Mouse (Mus musculus): ENCODE measurements around the gene Mc3r. TPM values are rescaled to one million over a fixed set of nuclear protein-coding genes. Genes with fewer than 3 reads are reported as not detected.

Mc3r gene
- polyA plus RNA-seq, 1 experiment from 2014 or later: not detected

DNA sequence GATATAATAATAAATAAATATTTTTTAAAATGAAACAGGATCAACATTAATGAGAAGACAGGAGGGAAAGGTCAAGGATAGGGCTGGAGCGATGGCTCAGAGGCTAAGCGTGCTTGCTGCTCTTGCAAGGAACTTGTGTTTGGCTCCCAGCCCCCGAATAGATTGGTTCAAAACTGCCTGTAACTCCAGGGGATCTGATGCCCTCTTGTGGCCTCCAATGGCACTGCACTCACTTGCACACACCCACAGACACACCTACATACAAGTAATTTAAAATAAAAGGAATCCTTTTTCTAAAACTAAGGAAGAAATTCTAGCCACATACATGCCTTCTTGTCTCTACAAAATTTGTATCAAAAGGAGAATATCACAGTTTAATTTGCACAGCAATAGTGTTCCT is 20.5 kb upstream of the Mc3r start:
- Histone ChIP-seq H3K9ac (ENCODE audit: low read length) (no peak overlapping the region), H3K27ac (replicated peaks in 1 of 2; ENCODE audit: control insufficient read depth in 1 of 2, insufficient read depth in 1 of 2, low read depth in 2 of 2, low read length in 2 of 2) (no peak overlapping the region), H3K4me3 (ENCODE audit: control insufficient read depth in 1 of 2, insufficient read depth in 1 of 2, low read depth in 1 of 2, low read length in 2 of 2) (no peak overlapping the region), H3K9me3 (ENCODE audit: control insufficient read depth, low read length) (0 out of 2 replicates have a peak, but pooled peaks cover 3% of the 10 kb centered on the region), H3K27me3 (ENCODE audit: control insufficient read depth, insufficient read depth, low read length) (no peaks in the 10 kb centered on the region), H3K36me3 (ENCODE audit: control insufficient read depth, insufficient read depth, low read length) (no peaks in the 10 kb centered on the region), H3K4me1 (ENCODE audit: control insufficient read depth in 2 of 2, insufficient read depth in 2 of 2, low read length in 2 of 2) (peaks cover 11 to 20% of the 10 kb centered on the region in 2 experiments), H3K4me2 (ENCODE audit: low read length) (no peak overlapping the region)
- 94% methylated on average over 3 of the region's 3 CpGs for WGBS
- ATAC-seq (ENCODE audit: insufficient number of reproducible peaks, insufficient read depth, low FRiP score, low read depth): no peak

DNA sequence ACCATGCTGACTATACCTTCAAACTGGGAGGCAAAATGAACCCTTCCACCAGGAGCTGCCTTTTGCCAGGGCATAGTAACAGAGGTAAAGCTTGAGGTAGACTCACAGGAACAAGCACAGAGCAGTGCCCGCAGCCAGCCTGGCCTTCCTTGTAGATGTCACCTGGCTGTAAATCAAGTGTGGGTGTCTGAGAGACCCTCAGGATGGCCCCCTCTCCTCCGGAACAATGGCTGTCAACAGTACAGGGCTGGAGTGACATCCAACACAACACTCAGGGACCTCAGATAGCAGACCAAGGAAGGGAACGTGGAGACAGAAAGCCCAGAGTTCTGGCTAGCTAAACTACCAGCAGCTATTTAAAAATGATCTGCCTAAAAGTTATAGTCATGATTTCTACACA is 19.1 kb upstream of the Mc3r start:
- Histone ChIP-seq H3K27ac (replicated peaks in 1 of 2; ENCODE audit: control insufficient read depth in 1 of 2, insufficient read depth in 1 of 2, low read depth in 2 of 2, low read length in 2 of 2) (peak overlapping the region in 1 of 2 experiments; percentile 61; a peak in 2 of 4 replicates), H3K4me1 (ENCODE audit: control insufficient read depth in 2 of 2, insufficient read depth in 2 of 2, low read length in 2 of 2) (peaks cover 11 to 20% of the 10 kb centered on the region in 2 experiments), H3K4me3 (ENCODE audit: control insufficient read depth in 1 of 2, insufficient read depth in 1 of 2, low read depth in 1 of 2, low read length in 2 of 2) (no peak overlapping the region), H3K9ac (ENCODE audit: low read length) (no peak overlapping the region), H3K4me2 (ENCODE audit: low read length) (peak overlapping the region; percentile 51), H3K9me3 (ENCODE audit: control insufficient read depth, low read length) (0 out of 2 replicates have a peak, but pooled peaks cover 3% of the 10 kb centered on the region), H3K36me3 (ENCODE audit: control insufficient read depth, insufficient read depth, low read length) (no peaks in the 10 kb centered on the region), H3K27me3 (ENCODE audit: control insufficient read depth, insufficient read depth, low read length) (no peaks in the 10 kb centered on the region)
- 5% methylated on average over 3 of the region's 3 CpGs for WGBS
- peak; percentile 77; the same call in 1 of the 2 replicates for ATAC-seq (ENCODE audit: insufficient number of reproducible peaks, insufficient read depth, low FRiP score, low read depth)

DNA sequence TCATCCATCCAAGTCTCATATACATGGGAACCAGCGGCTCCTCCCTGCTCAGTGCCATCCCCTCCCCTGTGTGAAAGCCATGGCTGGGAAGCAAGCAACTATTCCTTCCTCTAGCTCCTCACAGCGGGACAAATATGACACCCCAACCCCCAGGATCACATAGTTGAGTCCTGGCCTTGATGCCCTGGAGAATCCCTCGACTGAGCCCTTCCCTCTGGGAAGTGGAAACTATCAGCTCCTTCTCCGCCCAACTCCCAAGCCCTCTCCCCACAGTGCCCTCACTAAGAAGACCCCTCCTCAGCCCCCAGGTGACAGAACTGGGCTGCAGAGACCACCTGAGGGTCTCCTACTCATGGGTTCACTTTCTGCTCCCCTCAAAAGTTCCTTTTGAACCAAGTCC is 18.2 kb upstream of the Mc3r start:
- H3K4me1 ChIP-seq (ENCODE audit: control insufficient read depth in 2 of 2, insufficient read depth in 2 of 2, low read length in 2 of 2): peaks cover 11 to 20% of the 10 kb centered on the region in 2 experiments
- no peak overlapping the region for H3K4me3 ChIP-seq (ENCODE audit: control insufficient read depth in 1 of 2, insufficient read depth in 1 of 2, low read depth in 1 of 2, low read length in 2 of 2)
- H3K9ac ChIP-seq (ENCODE audit: low read length): no peak overlapping the region
- no peaks in the 10 kb centered on the region for H3K27me3 ChIP-seq (ENCODE audit: control insufficient read depth, insufficient read depth, low read length)
- H3K9me3 ChIP-seq (ENCODE audit: control insufficient read depth, low read length): 0 out of 2 replicates have a peak, but pooled peaks cover 3% of the 10 kb centered on the region
- H3K27ac ChIP-seq (replicated peaks in 1 of 2; ENCODE audit: control insufficient read depth in 1 of 2, insufficient read depth in 1 of 2, low read depth in 2 of 2, low read length in 2 of 2): no peak overlapping the region
- WGBS: 41% methylated on average over 4 of the region's 4 CpGs
- no peaks in the 10 kb centered on the region for H3K36me3 ChIP-seq (ENCODE audit: control insufficient read depth, insufficient read depth, low read length)
- no peak for ATAC-seq (ENCODE audit: insufficient number of reproducible peaks, insufficient read depth, low FRiP score, low read depth)
- no peak overlapping the region for H3K4me2 ChIP-seq (ENCODE audit: low read length)

DNA sequence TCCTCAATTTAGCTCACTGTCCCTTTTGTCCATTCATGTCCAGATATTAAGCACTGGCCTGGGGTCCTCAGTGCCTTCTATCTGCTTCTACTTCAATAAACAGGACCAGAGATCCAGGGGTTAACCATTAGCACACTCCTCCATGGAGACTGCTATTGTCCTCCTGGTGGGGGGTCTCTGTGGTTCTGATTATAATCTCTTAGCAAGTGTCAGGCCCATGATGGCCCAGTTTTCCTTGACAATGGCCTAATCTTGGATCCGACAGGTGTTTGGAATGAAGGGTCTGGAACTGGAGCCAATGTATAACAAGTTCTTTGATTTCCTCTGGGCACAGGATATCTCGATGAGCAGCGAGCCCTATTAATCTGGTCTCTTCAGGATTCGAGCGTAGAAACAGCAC is 10.1 kb upstream of the Mc3r start:
- Histone ChIP-seq H3K4me1 (ENCODE audit: control insufficient read depth in 2 of 2, insufficient read depth in 2 of 2, low read length in 2 of 2) (no peaks in the 10 kb centered on the region), H3K27me3 (ENCODE audit: control insufficient read depth, insufficient read depth, low read length) (no peaks in the 10 kb centered on the region), H3K4me3 (ENCODE audit: control insufficient read depth in 1 of 2, insufficient read depth in 1 of 2, low read depth in 1 of 2, low read length in 2 of 2) (no peak overlapping the region), H3K27ac (replicated peaks in 1 of 2; ENCODE audit: control insufficient read depth in 1 of 2, insufficient read depth in 1 of 2, low read depth in 2 of 2, low read length in 2 of 2) (no peak overlapping the region), H3K9me3 (ENCODE audit: control insufficient read depth, low read length) (no peaks in the 10 kb centered on the region), H3K9ac (ENCODE audit: low read length) (no peak overlapping the region), H3K4me2 (ENCODE audit: low read length) (no peak overlapping the region), H3K36me3 (ENCODE audit: control insufficient read depth, insufficient read depth, low read length) (no peaks in the 10 kb centered on the region)
- WGBS: 75% methylated on average over 5 of the region's 5 CpGs
- no peak for ATAC-seq (ENCODE audit: insufficient number of reproducible peaks, insufficient read depth, low FRiP score, low read depth)

DNA sequence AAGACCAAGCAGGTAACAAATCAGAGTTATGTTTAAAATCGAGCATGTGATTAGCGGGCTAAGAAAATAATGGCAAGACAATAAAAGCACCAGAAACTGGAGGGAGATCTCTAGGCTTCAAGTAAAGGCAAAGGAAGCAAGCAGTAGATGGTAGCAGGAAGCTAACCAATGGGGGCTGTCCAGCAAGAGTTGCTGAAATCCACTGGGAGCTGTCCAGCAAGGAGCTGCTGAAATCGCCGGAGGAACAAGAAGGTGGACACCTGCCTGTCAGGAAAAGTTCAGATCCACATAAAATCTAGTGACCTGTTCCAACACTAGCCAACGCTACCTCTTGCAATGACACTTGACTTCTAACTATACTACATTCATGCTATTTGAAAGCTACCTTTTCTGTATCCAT is 7.3 kb upstream of the Mc3r start:
- 8% methylated on average over 5 of the region's 5 CpGs for WGBS
- no peak overlapping the region for H3K4me3 ChIP-seq (ENCODE audit: control insufficient read depth in 1 of 2, insufficient read depth in 1 of 2, low read depth in 1 of 2, low read length in 2 of 2)
- H3K27ac ChIP-seq (replicated peaks in 1 of 2; ENCODE audit: control insufficient read depth in 1 of 2, insufficient read depth in 1 of 2, low read depth in 2 of 2, low read length in 2 of 2): no peak overlapping the region
- H3K36me3 ChIP-seq (ENCODE audit: control insufficient read depth, insufficient read depth, low read length): no peaks in the 10 kb centered on the region
- no peaks in the 10 kb centered on the region for H3K9me3 ChIP-seq (ENCODE audit: control insufficient read depth, low read length)
- no peaks in the 10 kb centered on the region for H3K27me3 ChIP-seq (ENCODE audit: control insufficient read depth, insufficient read depth, low read length)
- H3K4me2 ChIP-seq (ENCODE audit: low read length): no peak overlapping the region
- H3K4me1 ChIP-seq (ENCODE audit: control insufficient read depth in 2 of 2, insufficient read depth in 2 of 2, low read length in 2 of 2): no peaks in the 10 kb centered on the region
- ATAC-seq (ENCODE audit: insufficient number of reproducible peaks, insufficient read depth, low FRiP score, low read depth): no peak
- H3K9ac ChIP-seq (ENCODE audit: low read length): no peak overlapping the region

DNA sequence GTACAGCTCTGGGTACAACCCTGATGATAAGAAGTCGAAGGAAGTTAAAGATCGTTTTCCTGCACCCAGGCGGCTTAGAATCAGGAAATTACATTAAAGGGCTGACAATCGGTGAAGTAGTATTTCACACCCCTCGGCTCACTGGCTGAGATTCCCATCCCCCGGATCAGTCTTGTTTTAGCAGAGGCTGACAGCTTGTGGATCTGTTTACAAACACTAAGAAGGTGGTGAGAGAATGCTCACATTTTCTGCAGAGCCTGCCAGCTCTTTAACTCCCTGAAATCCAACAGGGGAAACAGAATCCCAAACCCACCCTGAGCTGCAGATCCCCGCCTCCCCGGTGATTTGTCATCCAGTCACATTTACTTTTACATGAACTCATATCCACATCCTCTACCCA is 2.8 kb upstream of the Mc3r start:
- ATAC-seq (ENCODE audit: insufficient number of reproducible peaks, insufficient read depth, low FRiP score, low read depth): no peak
- H3K4me2 ChIP-seq (ENCODE audit: low read length): no peak overlapping the region

DNA sequence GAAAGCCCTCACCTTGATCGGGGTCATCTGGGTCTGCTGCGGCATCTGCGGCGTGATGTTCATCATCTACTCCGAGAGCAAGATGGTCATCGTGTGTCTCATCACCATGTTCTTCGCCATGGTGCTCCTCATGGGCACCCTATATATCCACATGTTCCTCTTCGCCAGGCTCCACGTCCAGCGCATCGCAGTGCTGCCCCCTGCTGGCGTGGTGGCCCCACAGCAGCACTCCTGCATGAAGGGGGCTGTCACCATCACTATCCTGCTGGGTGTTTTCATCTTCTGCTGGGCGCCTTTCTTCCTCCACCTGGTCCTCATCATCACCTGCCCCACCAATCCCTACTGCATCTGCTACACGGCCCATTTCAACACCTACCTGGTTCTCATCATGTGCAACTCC is 1.0 kb downstream of the Mc3r start:
- WGBS: 67% methylated on average over 14 of the region's 14 CpGs
- no peak overlapping the region for H3K4me2 ChIP-seq (ENCODE audit: low read length)
- peaks cover 0 to 2% of the 10 kb centered on the region in 2 experiments; a peak in 1 of 4 replicates for H3K4me1 ChIP-seq (ENCODE audit: control insufficient read depth in 2 of 2, insufficient read depth in 2 of 2, low read length in 2 of 2)

More for the DNA sequence above, 2.8 kb upstream of the Mc3r start:
- H3K4me1 ChIP-seq (ENCODE audit: control insufficient read depth in 2 of 2, insufficient read depth in 2 of 2, low read length in 2 of 2): peaks cover 0 to 2% of the 10 kb centered on the region in 2 experiments; a peak in 1 of 4 replicates
- no peaks in the 10 kb centered on the region for H3K9me3 ChIP-seq (ENCODE audit: control insufficient read depth, low read length)
- H3K36me3 ChIP-seq (ENCODE audit: control insufficient read depth, insufficient read depth, low read length): no peaks in the 10 kb centered on the region
- no peak overlapping the region for H3K9ac ChIP-seq (ENCODE audit: low read length)
- no peak overlapping the region for H3K27ac ChIP-seq (replicated peaks in 1 of 2; ENCODE audit: control insufficient read depth in 1 of 2, insufficient read depth in 1 of 2, low read depth in 2 of 2, low read length in 2 of 2)
- H3K4me3 ChIP-seq (ENCODE audit: control insufficient read depth in 1 of 2, insufficient read depth in 1 of 2, low read depth in 1 of 2, low read length in 2 of 2): no peak overlapping the region
- 30% methylated on average over 8 of the region's 8 CpGs for WGBS
- H3K27me3 ChIP-seq (ENCODE audit: control insufficient read depth, insufficient read depth, low read length): peaks cover 38% of the 10 kb centered on the region

DNA sequence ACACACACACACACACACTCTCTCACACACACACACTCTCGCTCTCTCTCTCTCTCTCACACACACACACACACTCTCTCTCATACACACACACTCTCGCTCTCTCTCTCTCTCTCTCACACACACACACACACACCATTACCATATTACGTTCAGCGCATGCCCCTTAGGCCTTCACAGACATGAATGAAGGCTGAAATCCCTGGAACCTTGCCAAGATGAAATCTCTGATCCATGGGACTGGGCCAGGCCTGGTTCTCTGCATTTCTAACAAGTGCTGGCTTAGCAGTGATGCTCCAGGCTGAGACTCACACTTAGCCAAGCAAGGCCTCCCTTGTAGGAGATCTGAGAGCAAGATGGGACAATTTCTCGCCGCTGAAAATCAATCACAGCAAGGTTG is 8.1 kb downstream of the Mc3r start:
- H3K4me1 ChIP-seq (ENCODE audit: control insufficient read depth in 2 of 2, insufficient read depth in 2 of 2, low read length in 2 of 2): peaks cover 2 to 5% of the 10 kb centered on the region in 2 experiments; a peak in 1 of 4 replicates
- no peak overlapping the region for H3K27ac ChIP-seq (replicated peaks in 1 of 2; ENCODE audit: control insufficient read depth in 1 of 2, insufficient read depth in 1 of 2, low read depth in 2 of 2, low read length in 2 of 2)
- no peaks in the 10 kb centered on the region for H3K9me3 ChIP-seq (ENCODE audit: control insufficient read depth, low read length)
- no peaks in the 10 kb centered on the region for H3K36me3 ChIP-seq (ENCODE audit: control insufficient read depth, insufficient read depth, low read length)
- H3K4me3 ChIP-seq (ENCODE audit: control insufficient read depth in 1 of 2, insufficient read depth in 1 of 2, low read depth in 1 of 2, low read length in 2 of 2): no peak overlapping the region
- no peak for ATAC-seq (ENCODE audit: insufficient number of reproducible peaks, insufficient read depth, low FRiP score, low read depth)
- H3K9ac ChIP-seq (ENCODE audit: low read length): no peak overlapping the region
- 81% methylated on average over 6 of the region's 6 CpGs for WGBS
- H3K4me2 ChIP-seq (ENCODE audit: low read length): no peak overlapping the region
- H3K27me3 ChIP-seq (ENCODE audit: control insufficient read depth, insufficient read depth, low read length): no peaks in the 10 kb centered on the region

More for the DNA sequence above, 1.0 kb downstream of the Mc3r start:
- Histone ChIP-seq H3K9ac (ENCODE audit: low read length) (no peak overlapping the region), H3K9me3 (ENCODE audit: control insufficient read depth, low read length) (no peaks in the 10 kb centered on the region), H3K4me3 (ENCODE audit: control insufficient read depth in 1 of 2, insufficient read depth in 1 of 2, low read depth in 1 of 2, low read length in 2 of 2) (no peak overlapping the region), H3K27me3 (ENCODE audit: control insufficient read depth, insufficient read depth, low read length) (peaks cover 38% of the 10 kb centered on the region), H3K27ac (replicated peaks in 1 of 2; ENCODE audit: control insufficient read depth in 1 of 2, insufficient read depth in 1 of 2, low read depth in 2 of 2, low read length in 2 of 2) (no peak overlapping the region), H3K36me3 (ENCODE audit: control insufficient read depth, insufficient read depth, low read length) (no peaks in the 10 kb centered on the region)
- no peak for ATAC-seq (ENCODE audit: insufficient number of reproducible peaks, insufficient read depth, low FRiP score, low read depth)

Measured in heart, embryonic 14.5 days (tissue).